Mouse (Mus musculus) cerebellum, adult 8-10 months (tissue): Measurements from ENCODE around the gene Draxin.

ENCODE experiments used
- DNase-seq: peaks from one replicate; pipeline ENCODE4 v3.0.0; 2022

Draxin gene

DNA sequence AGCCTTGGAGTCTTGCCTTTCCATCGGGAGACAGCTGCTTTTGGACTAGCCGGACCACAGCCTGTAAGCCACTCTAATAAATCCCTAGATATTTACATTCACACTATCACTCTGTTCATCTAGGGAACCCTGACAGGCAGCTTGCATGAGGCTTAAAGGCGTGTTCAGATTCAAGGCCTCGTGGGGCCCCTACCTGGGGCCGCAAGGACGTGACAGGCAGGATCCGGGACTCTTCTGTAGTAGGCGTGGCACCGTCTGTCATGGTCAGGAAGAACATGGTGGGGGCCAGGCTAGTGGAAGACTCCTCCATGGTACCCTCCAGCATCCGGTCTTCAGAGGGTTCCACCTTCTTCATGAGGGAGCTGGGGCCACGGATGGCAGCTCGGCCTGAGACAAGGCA is 18.0 kb downstream of the Draxin start:
- DNase-seq = no peak

DNA sequence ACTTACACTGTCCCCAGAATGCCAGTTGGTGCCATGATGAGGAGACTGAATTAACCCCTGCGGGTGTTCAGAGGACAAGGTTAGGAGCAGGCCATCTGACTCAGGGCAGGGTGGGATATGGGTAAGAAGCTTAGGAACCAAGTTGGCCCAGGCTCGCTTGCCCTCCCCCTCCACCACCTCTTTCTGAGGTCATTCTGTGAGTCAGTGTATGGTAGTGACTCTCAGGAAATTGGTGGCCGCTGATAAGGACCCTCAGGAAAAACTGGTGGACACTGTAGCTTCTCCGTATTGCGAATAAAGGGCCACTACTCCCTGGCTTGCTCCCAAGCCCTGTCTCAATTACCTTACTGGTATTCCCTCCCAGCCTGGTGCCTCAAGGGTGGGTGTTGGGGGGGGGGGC is 21.3 kb downstream of the Draxin start:
- DNase-seq = no peak

DNA sequence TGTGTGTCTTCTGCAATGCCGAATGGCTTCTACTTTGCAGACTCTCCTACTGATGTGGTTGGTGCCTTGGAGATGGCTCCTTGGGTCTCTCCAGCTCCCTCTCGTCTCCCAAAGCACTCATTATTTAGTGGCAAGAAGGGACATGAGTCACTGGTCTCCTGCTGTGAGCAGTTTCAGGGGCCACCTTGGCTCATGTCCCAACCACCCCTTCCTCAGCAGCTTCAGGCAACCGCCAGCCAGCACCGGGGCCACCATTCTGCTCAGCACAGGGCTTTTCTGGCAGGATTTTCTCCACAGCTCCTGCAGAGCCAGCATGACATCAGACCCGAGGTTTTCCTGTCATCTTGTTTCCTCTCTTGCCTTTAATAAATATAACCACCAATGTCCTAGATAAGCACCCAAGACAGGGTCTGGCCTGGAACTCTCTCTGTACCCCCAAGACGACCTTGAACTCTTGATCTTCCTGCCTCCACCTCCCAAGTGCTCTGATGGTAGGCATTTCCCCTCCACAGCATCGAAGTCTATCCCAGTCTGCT is 21.9 kb downstream of the Draxin start:
- no peak for DNase-seq

DNA sequence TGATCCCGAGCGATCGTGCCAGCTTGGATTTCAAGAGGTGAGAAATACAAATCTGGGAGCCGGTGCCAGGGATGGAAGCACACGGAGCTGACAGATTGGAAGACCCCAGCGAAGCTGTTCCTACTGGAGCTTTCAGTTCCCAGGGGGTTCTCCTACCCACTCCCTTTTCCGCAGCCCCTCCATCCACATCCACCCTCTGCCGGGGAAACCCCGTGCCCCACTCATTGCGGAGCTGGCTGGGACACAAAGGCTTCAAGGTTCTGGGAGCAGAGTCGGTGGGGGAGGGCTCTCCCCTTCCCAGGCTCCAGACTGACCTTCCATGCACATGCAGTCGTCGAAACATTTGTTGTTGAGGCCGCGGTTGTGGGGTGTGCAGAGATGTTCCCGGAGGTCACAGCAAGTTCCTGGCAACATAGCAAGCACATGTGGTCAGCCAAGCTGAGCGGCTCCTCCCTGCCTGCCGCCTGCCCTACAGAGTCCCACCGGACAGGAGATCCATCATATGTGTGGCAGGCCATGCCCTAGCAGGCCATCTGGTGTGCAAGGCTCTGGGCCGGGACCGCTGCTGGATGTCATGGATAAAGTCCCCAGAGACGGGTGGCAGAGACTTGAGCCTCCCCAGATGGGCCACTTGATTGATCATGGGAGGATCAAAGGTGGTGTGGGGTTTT is 22.7 kb downstream of the Draxin start:
- no peak for DNase-seq

DNA sequence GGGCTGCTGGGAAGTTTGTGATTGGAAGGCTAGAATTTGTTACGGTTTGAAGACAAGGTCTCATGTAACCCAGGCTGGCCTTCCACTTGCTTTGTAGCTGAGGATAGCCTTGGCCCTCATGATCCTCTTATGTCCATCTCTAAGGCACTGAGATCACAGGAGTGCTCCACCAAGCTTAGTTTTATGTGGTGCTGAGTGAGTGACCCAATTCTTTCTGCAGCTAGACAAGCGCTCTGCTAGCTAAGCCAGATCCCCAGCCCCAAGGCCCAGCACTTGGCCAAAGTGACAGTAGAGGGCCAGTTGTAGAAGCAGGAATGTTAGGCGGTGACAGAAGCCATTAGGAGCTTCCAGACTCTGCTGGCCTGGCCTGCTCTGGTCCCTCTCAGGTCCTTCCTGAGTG is 26.4 kb downstream of the Draxin start:
- no peak for DNase-seq

DNA sequence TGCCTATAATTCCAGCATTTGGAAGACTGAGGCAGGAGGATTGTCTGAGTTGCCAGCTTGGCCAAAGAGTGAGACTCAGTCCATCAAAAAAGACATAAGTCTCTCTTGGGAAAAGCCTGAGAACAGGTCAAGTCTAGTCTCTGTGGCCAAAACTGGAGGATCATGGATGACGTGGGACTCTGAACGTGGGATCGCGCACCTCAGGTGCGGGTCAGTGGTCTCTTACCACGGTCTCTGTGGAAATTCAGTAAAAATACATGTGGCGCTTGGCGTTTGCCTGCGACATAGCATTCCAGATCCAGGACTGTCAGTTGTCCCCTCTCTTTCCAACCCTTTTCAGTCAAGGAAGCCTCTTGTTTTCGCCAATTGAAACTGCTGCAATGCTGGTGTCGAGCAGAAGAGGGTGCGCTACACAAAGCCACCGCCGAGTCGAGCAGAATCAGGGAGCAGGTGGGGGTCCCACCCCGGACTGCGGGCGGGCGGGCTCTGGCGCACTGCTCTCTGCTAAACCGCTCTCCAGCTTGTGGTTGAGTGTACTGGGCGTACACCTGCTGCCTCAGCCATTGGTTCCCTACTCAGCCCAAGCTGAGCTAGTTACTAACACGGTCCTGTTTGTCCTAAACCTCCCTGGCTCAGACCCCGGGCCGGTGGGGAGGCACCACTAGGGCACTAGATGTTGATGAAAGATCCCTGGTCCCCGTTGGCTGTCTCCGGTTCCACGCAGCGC is 28.5 kb downstream of the Draxin start:
- DNase-seq = peak; percentile 60

DNA sequence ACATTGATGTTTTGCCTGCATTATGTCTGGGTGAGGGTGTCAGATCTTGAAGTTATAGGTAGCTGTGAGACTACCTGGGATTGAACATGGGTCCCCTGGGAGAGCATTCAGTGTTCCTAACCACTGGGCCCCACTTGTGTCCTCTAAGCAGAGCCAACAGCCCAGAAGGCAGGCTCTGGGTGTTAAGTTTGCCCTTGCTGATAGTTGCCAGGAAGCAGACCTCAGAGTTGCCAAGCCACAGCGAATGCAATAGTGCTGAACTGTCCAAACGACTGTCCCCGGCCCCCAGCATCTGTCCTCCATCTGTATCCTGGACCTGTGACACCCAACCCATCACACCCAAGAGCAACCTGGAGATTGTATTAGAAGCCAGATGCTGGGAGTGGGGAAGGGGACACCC is 31.8 kb downstream of the Draxin start:
- no peak for DNase-seq

DNA sequence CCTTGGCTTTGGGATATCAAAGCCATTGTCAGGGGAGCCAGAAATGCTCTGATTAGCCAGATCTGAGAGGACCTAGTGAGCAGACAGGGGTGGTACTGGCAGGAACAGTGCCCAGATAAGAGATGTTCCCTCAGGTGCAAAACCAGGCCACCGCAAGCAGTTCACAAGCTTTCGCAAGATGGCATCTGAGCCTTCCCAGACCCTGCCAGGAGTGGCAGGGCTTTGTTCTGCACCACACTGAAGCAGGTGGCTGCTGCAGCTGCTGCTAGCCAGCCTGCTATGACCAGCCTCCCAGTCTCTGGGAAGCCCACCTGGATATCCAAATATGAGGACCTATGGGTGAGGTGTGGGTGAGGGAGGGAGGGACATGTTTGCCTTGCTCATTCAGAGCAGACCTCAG is 32.6 kb downstream of the Draxin start:
- DNase-seq = no peak

DNA sequence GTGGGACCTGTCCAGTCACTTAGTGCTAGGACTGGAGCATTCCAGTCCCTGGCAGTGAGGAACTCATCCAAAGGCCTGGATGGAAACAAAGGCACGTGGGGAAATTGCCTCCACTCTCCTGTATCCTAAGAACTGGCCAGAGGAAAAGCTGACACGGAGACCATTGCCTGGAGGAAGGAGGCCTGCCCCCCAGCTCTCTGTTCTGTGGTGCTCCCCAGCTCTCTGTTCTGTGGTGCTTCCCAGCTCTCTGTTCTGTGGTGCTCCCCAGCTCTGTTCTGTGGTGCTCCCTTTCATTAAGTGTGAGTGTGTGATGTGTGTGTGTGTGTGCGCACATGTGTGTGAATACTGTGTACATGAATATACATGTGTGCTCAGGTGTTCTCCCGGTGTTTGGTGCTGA is 35.4 kb downstream of the Draxin start:
- no peak for DNase-seq

DNA sequence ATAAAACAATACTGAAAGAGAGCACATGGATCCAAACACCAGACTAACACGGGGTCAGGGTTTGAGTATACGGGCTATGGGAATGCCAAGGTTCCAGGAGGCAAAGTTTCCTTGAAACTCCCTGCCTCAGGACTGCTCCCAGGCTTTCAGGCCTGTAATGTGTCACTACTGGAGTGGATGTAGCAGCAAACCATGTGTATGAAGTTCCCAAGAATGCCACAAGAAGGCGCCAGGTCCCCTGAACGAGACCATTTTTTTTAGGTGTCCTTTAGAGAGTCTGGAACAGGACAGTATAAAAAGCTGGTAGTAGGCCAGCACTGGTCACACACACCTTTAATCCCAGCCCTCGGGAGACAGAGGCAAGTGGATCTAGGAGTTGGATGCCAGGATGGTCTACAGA is 36.3 kb downstream of the Draxin start:
- no peak for DNase-seq

DNA sequence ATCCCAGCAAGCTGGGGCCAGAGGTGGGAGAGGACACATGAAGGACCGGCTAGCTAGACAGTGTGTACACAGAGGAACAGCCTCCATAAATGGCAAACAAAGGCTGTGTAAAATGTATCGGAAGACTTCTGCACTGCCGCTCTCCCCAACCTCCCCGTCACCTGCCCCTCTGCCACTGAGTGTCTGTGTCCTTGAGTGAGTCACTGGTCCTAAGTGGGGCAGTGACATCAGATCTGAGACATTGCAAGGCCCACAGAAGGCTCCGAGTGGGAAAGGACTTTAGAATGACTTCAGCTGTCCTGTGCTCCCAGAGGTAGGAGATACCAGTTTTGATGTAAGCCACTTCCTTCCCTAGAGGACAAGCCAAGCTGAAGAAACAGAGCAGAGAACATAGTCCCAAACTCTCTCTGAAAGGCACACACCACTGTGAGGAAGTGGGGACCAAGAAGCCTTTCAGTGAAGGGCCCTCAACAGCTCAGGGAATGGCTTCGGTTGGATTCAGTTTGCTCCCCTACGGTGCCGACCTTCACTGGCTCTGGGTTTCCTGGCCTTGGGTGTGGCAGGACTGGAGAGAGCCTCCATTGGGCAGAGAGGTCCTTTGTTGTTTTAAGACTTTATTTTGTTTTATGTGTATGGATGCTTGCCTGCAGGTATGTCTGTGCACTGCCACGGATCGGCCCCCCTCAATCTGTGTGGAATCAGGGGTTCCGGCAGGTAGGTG is 37.8 kb downstream of the Draxin start:
- DNase-seq = no peak

DNA sequence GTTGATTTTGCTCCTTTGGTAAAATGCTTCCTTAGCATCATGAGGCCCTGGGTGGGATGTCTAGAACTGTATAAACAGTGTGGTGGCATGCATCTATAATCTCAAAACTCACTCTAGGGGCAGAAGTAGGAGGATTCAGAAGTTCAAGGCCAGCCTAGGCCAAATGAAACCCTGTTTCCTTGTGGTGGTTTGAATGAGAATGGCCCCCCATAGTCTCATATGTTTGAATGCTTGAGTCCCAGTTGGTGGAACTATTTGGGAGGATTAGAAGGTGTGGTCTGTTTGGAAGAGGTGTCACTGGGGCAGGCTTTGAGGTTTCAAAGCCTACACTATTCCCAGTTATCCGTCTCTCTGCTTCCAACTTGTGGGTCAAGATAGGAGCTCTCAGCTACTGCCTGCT is 39.3 kb downstream of the Draxin start:
- DNase-seq = no peak

DNA sequence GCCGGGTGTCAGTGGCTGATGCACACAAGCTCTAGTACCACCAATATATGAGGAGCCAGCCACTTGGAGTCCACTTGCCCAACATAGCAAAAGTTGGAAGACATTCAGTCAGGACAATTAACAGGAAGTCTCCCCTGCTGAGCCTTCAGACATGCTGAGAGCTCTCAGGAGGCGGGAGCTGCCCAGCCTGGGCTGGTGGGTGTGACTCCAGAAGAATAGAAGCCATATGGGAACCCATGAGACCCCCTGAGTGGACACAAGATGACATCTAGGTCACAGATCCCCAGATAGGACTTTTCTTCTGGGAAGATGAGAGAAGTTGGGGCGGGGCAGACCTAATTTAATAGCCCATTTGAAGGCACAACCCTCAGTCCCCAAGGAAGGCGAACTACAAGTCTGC is 41.3 kb downstream of the Draxin start:
- DNase-seq = no peak

DNA sequence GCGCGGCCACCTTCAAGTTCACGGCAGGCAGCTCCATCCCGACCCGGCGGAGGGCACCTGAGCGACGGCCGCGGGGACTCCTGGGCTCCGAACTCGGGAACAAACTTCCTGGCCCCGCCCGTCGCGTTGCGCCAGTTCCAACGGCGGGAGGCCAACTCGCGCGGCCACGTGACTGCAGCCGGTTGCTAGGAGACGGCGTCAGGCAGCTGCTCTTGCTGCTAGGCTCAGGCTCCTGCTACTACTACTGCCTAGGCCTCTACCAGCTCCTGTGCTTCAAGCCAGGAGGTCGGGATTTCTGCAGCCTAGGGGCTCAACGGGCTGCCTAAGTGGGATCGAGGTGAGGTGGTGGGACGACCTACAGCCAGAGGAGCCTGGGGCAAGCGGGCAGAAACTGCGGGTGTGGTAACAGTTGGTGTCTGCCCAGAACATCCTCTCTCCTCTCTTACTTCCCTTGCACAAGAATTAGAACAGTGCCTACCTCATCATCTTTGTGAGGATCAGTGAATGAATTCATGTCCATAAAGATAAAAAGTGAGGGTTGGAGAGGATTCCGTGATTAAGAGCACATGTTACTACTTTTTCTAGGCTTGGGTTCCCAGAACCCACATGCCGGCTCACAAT is 42.5 kb downstream of the Draxin start, which contains the start of gene Agtrap:
TSS of gene Agtrap (minus strand) at position 125 of the 621 bp plus-strand sequence.
- peak; percentile 89 for DNase-seq

DNA sequence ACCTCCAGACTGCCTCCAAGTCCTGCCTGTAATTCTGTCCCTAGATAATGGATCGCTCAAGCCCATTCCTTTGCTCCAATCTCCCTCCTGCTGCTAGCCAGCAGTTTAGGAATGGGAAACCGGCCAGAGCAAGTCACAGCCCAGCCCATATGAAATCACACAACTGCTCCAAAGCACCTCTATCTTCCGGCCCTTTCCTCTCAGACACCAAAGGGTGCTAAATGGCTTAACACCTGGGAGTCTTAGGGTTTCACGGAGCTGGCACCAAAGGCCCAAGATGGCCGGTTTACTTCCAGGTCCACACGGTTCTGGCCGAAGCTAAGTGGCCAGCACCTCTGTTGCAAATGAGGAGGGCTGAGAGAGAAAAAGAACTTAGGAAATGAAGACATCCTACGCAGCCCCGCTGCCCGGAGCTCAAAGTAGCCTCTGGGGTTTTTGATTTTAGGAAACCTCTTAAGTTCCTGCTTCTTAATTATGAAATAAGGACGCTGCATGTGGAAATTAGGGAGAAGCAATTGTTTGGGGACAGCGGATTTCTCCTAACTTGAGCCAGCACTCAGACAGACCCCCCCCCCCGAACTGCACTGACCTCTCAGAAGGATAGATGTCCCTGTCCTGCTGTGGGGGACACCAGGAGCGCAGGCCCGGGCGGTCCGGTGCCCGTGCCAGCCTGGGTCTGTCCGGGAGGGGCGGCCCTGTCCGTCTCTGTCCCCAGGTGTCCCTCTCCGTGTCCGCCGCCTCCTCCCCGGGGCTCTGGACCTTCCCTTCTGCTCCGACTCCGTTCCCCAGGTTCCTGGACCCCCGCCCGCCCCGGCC is 43.2 kb downstream of the Draxin start:
- no peak for DNase-seq

DNA sequence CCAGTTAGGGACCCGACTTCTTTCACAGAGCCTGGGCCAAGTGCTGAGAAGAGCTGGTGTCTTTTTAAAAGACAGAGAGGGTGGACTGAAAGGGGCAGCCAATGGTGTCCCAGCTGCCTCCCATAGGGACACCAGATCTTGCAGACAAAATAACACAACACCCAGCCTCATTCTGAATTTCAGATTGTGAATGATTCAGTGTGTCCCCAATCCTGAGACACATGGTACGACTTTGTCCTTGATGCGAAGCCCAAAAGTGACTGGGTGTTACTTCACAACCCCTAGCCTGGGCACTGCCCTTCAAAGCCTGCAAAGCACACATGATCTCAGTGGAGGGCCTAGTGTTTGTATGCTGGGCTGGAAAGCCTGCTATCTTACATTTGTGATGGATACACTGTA is 44.6 kb downstream of the Draxin start:
- DNase-seq = no peak

DNA sequence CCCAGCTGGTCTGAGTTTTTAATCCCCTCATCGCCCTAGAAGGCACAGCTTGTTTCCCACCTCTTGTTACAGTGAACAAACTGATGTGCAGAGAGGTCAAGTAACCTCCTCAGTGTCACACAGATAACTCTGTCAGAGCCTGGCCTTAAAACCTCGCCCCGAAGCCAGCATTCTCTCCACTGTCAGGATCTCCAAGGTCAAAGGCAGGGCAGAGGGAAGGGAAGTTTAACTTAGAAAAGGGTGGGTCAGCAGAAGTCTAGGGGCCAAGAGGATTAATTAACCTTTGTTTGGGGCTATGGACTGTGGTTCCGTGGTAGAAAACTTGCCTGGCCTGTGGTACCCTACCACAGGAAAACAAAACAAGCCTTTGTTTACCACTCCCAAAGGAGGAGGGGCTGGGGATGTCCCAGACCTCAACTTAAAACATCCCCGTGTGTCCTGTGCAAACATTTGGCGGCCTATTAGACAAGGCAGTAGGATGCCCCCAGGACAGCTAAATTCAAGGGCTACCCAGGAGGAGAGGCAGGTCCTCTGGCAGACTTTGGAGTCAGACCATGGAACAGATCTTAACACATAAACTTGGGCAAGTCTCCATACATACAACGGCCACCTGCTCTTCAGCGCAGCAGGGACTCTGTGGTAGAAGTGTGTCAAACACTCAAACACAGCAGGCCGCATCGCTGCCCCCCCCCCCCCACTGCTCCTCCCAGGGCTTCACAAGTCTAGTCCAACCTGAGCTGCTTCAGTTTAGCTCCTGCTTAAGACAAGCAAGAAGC is 45.2 kb downstream of the Draxin start:
- DNase-seq = no peak

DNA sequence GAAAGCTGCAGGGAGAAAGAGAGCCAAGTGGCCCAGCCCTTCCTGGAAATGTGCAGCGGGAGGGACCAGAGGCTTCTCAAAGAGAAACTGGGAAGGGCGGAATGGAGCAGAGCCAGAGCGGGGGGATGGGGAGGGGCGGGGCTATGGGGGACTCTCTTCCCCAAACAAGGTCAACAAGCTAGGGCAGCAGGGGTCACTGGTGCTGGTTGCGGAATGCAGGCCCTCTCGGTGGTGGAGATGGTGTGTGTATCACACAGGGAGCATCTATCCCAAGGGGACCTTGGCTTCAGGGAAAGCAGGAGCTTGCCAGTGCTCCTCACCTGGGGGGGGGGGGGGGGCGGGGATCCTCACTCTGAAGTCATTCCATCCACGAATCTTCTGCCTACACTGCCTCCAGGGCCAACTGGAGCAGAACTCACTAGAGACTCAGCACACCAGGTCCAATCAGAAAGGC is 46.2 kb downstream of the Draxin start:
- no peak for DNase-seq

DNA sequence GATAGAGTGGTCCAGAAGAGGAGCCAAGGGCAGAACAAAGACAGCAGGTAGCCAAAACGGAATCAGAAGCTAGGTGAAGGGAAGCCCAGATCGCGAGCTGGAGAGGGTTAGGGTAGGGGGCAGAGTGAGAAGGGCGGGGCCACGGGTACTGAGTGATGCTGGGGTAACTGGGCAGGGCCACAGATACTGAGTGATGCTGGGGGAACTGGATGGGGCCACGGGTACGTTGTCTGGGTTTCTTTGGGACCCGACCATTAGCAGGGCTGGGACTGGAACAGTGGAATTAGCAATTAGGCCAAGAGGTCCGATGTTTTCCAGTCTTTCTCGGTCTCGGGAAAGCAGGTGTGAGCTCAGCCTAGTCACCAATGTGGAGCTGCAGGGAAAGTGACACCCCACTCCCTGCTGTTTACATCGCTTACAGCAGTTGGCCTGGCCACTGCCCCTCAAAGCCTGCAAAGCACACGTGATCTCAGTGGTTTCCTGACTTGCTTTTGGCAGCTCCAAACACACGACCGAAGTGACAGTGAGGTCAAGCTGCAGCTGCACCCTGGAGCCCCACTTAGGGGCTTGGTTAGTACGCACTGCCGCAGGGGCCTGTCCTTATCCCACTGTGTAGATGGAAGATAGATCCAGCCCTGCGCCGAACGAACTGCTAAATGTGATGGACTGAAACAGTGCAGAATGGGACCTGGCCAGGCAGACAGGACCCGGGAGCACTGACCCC is 47.2 kb downstream of the Draxin start:
- no peak for DNase-seq

DNA sequence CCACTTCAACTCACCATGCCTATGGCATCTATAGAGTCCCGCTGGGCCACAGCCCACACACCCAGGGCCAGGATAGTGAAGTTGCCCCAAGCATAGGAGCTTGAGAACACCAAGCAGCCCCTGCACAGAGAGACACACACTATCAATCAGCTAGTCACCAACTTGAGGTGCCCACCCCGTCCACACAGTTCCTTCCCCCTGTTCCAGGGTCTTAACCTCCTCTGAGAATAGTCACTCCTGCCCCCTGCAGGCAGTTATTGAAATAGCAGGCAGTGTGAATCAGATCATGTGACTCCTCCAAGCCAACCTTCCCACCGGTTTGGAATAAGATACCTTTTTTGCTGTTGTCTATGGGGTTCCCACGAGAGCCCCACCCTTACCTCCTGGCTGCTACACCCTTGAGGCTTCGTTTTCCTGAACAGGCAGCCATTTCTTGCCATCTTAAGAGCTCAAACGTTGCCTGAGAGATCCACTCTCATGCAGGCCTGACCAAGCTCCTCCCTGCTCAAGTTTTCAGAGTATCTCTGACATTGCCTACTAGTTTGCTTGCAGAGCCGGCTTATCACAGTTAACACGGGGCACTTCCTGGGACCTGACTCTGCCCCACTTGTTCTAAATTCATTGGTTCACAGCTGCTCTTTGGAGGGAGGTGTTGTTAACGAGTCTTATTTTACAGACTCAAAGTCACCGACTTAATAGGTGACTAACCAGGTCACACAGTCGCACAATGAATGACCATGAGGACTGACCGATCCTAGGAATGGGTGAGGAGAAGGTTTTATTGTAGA is 48.0 kb downstream of the Draxin start:
- peak; percentile 51 for DNase-seq
